Mouse (Mus musculus): Measurements from ENCODE around the gene Slc30a9.
A peak's percentile ranks its signal among the peaks of the same experiment; 100 is the strongest.

Gene Slc30a9

DNA sequence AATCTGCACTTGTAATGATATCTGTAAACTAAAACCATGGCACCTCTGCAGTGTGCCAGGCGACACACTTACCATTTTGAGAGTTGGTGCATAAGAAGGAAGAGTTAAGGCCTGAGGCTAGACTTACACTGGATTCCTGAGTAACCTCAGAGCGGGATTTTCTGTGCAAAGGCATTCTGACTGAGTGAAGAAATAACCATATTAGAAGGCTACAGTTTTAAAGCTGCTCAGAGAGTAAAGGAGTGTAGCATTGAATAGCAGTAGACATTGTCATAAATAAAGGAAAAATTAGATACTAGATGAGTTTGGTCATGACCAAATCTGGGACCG is 5.7 kb downstream of the Slc30a9 start:
- no peak for DNase-seq (ENCODE audit: low spot score)

GRCm38 (mm10) chr5:67321656-67322268 is 15.0 kb downstream of the Slc30a9 start:
- DNase-seq (ENCODE audit: low spot score), result no peak

DNA sequence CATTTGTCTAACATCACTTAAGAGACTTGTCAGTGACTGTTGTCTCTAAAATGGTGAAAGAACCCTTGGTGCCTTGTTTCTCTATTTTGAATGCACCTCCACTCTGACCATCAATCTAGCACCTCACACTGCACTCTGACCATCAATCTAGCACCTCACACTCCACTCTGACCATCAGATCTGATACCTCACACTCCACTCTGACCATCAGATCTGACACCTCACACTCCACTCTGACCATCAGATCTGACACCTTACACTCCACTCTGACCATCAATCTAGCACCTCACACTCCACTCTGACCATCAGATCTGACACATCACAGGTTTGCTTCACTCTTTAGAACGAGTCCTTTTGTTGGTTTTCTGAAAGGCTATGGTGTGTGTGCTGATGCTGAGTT is 17.3 kb downstream of the Slc30a9 start:
- DNase-seq (ENCODE audit: low spot score), result no peak

DNA sequence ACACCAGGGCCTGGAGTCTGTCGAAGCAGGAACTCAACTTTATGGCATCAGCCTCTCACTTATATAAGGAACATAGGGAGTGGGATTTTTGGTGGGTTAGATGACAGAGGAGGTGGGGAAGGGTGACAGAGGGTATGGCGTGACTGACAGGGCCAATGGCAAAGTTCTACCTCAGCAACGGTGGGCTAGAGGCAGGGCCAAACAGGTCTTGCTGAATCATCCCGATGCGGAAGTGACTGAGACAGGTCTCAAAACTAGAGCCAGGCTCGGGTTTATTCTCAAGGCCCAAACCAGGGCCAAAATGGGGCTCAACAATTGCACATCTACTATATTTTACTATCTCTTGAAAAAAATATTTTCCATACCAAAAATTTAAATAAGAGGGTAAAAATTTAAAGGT is 34.1 kb downstream of the Slc30a9 start:
- no peak for DNase-seq (ENCODE audit: low spot score)

DNA sequence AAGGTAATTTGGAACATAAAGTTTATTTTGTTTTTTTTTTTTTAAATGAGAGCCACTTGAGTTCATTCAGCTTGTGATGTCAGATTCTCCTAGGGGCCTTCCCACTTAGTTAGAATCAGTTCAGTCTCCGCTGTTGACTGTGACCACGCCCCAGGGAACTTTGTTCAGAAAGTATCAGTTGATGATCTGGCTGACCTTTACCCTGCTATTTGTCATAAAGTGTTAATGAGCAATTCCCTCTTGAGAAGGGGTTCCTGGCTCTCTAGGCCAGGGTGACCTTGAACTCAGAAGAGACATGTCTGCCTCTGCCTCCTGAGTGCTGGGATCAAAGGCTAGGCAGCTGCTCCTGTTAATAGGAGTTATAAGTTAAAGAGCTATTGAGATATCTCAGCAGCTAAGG is 40.3 kb downstream of the Slc30a9 start:
- no peak for DNase-seq (ENCODE audit: low spot score)

DNA sequence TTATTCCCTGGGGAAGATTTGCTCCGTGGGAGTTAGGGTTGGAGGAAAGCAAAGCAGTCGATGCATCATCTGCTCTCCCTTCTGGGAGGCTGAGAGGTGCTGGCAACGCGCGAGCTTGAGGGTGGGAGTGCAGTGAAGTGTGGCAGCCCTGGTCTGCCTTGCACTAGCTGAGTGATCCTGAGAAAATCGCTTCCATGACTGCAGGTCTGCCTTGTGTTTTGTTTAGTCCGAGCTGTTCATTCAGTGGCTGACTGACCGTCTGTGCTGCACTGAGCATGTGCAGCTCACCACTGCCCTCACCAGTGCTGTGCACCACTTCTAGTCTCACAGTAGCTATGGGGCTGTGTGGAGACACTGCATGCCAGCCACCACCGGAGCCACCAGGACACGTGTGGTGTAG is 42.2 kb downstream of the Slc30a9 start:
- peak; percentile 5 for DNase-seq (ENCODE audit: low spot score)

- no peak for DNase-seq (ENCODE audit: low spot score)
Observed at GRCm38 (mm10) chr5:67362316-67362715, 55.6 kb downstream of the Slc30a9 start.

GRCm38 (mm10) chr5:67362931-67363330 is 56.2 kb downstream of the Slc30a9 start:
- no peak for DNase-seq (ENCODE audit: low spot score)

GRCm38 (mm10) chr5:67377044-67377621 is 70.4 kb downstream of the Slc30a9 start:
- DNase-seq (ENCODE audit: low spot score), result no peak

GRCm38 (mm10) chr5:67381690-67382089 is 74.9 kb downstream of the Slc30a9 start:
- DNase-seq (ENCODE audit: low spot score), result no peak

- no peak for DNase-seq (ENCODE audit: low spot score)
Observed at GRCm38 (mm10) chr5:67382556-67382955, 75.8 kb downstream of the Slc30a9 start.

GRCm38 (mm10) chr5:67393951-67394350 is 87.2 kb downstream of the Slc30a9 start:
- no peak for DNase-seq (ENCODE audit: low spot score)

- no peak for DNase-seq (ENCODE audit: low spot score)
Observed at GRCm38 (mm10) chr5:67395211-67395851, 88.6 kb downstream of the Slc30a9 start.

DNA sequence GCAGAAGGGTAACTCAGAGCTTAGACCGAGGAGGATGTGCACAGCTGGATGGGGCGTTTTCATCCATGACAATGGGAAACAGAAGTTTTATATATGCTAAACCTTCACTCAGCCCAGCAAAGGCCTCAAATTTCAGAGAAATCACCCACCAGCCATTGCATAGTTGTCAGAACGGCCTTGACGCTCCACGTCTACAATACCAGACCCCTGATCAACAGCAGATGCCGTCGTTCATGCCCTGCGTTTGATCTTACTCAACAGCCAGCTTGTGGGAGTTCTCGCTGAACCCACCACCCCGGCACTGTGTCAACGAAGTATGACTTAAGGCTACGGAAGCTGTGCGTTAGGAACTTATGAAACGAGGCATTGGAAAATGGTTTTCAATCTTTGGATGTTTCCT is 90.4 kb downstream of the Slc30a9 start:
- no peak for DNase-seq (ENCODE audit: low spot score)

GRCm38 (mm10) chr5:67399876-67400607 is 93.3 kb downstream of the Slc30a9 start:
- DNase-seq (ENCODE audit: low spot score), result no peak

GRCm38 (mm10) chr5:67400608-67401480 is 94.1 kb downstream of the Slc30a9 start:
- DNase-seq (ENCODE audit: low spot score), result no peak

GRCm38 (mm10) chr5:67401612-67402011 is 94.9 kb downstream of the Slc30a9 start:
- DNase-seq (ENCODE audit: low spot score), result no peak

- no peak for DNase-seq (ENCODE audit: low spot score)
Observed at GRCm38 (mm10) chr5:67404380-67404779, 97.6 kb downstream of the Slc30a9 start.

GRCm38 (mm10) chr5:67404919-67405318 is 98.2 kb downstream of the Slc30a9 start:
- no peak for DNase-seq (ENCODE audit: low spot score)

Measured in ovary, postnatal 36 days (tissue).